Mouse (Mus musculus) forebrain, embryonic 16.5 days (tissue): ENCODE results near the gene Lrrc4c. TPM values are rescaled to one million over a fixed set of nuclear protein-coding genes. Genes with fewer than 3 reads are reported as not detected.

Experiments used
- ATAC-seq: fragments of 200-750 bp; cut with Nextera tagmentation; 2 replicates; pipeline ENCODE4 v1.8.0; 2017; ENCODE audit warnings: mild to moderate bottlenecking, moderate library complexity
- H3K27ac ChIP-seq: fragments of 300-500 bp; sonication (generic); 2 replicates; pipeline ENCODE4 v1.5.1; 2014; ENCODE audit warnings: low read length, control low read depth
- H3K27me3 ChIP-seq: fragments of 300-500 bp; sonication (generic); replicated peaks from 2 replicates; pipeline ENCODE4 v1.6.1; 2014; ENCODE audit warnings: low read length; ENCODE audit not compliant: control insufficient read depth, insufficient read depth
- H3K36me3 ChIP-seq: fragments of 300-500 bp; sonication (generic); 2 replicates; pipeline ENCODE4 v1.6.1; 2014; ENCODE audit not compliant: control insufficient read depth, insufficient read depth
- H3K4me1 ChIP-seq: fragments of 300-500 bp; sonication (generic); replicated peaks from 2 replicates; pipeline ENCODE4 v1.6.1; 2014; ENCODE audit warnings: low read length; ENCODE audit not compliant: control insufficient read depth, insufficient read depth
- H3K4me2 ChIP-seq: fragments of 300-500 bp; sonication (generic); 2 replicates; pipeline ENCODE4 v1.6.1; 2014; ENCODE audit warnings: mild to moderate bottlenecking, low read length, control low read depth
- H3K4me3 ChIP-seq: fragments of 300-500 bp; sonication (generic); replicated peaks from 2 replicates; pipeline ENCODE4 v1.5.1; 2014; ENCODE audit warnings: mild to moderate bottlenecking, low read length, control low read depth
- H3K9ac ChIP-seq: fragments of 300-500 bp; sonication (generic); replicated peaks from 2 replicates; pipeline ENCODE4 v1.6.1; 2014; ENCODE audit warnings: low read depth, low read length, control low read depth
- H3K9me3 ChIP-seq: fragments of 300-500 bp; sonication (generic); 2 replicates; pipeline ENCODE4 v1.6.1; 2016; ENCODE audit warnings: low read length; ENCODE audit not compliant: control insufficient read depth
- WGBS: fragments of 180-500 bp; shearing (Covaris S2); extraction: QIAGEN DNeasy Blood & Tissue Kit; methylation state at CpG from one replicate; pipeline ENCODE4 v1.1.7; 2014; 5-methylcytosine and 5-hydroxymethylcytosine counted together
- polyA plus RNA-seq: library from polyadenylated mRNA; unstranded; fragments of >200 nt; fragmentation: Nextera tagmentation; extraction: Ambion mirVana; gene quantifications from 2 replicates; pipeline ENCODE4 v1.2.1, GENCODE M21; 2015

Lrrc4c gene
- polyA plus RNA-seq, 1 experiment from 2014 or later = 30.9 TPM

DNA sequence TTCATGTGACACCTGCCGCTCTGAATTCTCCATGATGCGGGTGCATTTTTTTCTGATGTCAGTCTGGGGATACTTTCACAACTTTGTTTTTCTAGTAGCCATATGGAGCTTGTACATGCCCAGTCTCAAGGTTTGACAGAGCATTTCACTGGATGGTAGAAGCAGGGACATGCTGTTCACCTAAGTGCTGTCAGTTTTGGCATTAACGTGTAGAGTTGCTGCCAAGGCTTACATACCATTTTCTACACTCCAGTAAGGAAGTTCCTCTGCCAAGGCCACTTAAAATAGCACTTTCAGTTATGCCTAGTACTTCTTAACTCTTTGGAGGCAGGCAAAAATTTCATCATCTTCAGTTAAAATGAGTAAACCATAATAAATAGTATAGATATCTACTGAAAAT lies 915.0 kb downstream of the Lrrc4c start:
- no peaks in the 10 kb centered on the region for H3K4me1 ChIP-seq
- H3K4me2 ChIP-seq = no peak overlapping the region
- ATAC-seq = peak; percentile 90
- no peaks in the 10 kb centered on the region for H3K36me3 ChIP-seq
- no peaks in the 10 kb centered on the region for H3K27me3 ChIP-seq
- peak overlapping the region; percentile 41; the same call in 1 of the 2 replicates for H3K27ac ChIP-seq
- 0 out of 2 replicates have a peak, but pooled peaks cover 3% of the 10 kb centered on the region for H3K9me3 ChIP-seq
- no peak overlapping the region for H3K4me3 ChIP-seq
- no peak overlapping the region for H3K9ac ChIP-seq
- WGBS = 54% methylated on average over 3 of the region's 3 CpGs

DNA sequence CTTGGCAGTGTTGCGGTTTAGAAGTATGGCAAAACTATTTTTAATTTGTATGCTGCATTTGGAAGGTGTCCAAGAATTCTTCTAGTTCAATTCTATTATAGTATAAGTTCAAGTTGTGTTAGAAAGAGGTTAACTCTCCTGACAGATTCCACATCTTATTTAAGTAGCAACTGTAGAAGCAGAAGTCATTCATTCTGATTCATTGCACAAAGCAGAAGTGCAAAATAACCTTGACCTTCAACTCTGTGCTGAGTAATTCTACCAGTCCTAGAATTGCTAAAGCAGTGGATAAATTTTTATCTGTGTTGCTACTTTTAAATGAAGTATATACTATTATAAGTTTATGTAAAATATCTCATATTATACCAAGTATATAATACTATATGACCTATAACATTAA lies 916.1 kb downstream of the Lrrc4c start:
- Histone ChIP-seq H3K36me3 (no peaks in the 10 kb centered on the region), H3K4me1 (no peaks in the 10 kb centered on the region), H3K9ac (no peak overlapping the region), H3K27me3 (no peaks in the 10 kb centered on the region), H3K4me3 (no peak overlapping the region), H3K4me2 (no peak overlapping the region), H3K9me3 (0 out of 2 replicates have a peak, but pooled peaks cover 3% of the 10 kb centered on the region), H3K27ac (no peak overlapping the region)
- WGBS = 71% methylated on average over 1 of the region's 1 CpGs
- no peak for ATAC-seq

DNA sequence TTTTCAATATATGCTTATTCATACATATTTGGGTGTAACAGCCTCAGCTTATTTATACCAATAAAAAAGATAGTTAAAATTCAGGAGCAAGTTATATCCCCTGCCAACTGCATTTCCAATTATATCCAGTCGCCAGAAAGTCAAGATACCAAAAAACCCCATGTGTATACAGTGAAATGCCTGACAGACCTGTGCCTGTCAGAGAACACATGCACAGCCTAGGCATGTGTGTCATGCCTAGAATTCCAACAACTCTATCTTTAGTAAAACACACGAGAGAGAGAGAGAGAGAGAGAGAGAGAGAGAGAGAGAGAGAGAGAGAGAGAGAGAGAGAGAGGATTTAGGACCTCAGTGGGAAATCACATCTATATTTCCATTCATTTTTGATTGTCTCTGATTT lies 956.7 kb downstream of the Lrrc4c start:
- Histone ChIP-seq H3K4me3 (no peak overlapping the region), H3K27me3 (no peaks in the 10 kb centered on the region), H3K27ac (no peak overlapping the region), H3K4me1 (no peaks in the 10 kb centered on the region), H3K9me3 (no peaks in the 10 kb centered on the region), H3K9ac (no peak overlapping the region), H3K36me3 (no peaks in the 10 kb centered on the region), H3K4me2 (no peak overlapping the region)
- 53% methylated on average over 2 of the region's 2 CpGs for WGBS
- ATAC-seq = peak; percentile 63; the same call in 1 of the 2 replicates

DNA sequence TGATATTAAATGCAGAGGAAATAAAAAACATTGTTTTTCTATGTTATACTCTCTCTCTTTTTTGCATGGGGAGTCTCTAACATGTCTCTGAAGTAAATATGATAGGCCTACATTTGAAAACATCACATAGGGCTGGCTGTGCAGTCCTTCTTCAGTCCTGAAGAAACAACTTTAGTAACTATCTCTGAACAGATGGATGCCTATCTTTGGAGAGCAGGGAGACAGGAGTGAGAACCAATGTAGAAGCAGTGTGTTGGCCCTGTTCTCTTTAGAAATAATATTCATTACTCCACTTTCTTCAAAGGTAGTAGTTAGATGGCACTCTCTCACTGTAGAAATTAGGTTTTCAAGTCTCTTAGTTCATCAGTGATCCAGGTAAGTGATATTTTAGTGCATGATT lies 967.0 kb downstream of the Lrrc4c start:
- Histone ChIP-seq H3K4me1 (no peaks in the 10 kb centered on the region), H3K9ac (no peak overlapping the region), H3K4me2 (no peak overlapping the region), H3K4me3 (no peak overlapping the region), H3K9me3 (no peaks in the 10 kb centered on the region), H3K36me3 (no peaks in the 10 kb centered on the region), H3K27ac (no peak overlapping the region), H3K27me3 (no peaks in the 10 kb centered on the region)
- no peak for ATAC-seq

DNA sequence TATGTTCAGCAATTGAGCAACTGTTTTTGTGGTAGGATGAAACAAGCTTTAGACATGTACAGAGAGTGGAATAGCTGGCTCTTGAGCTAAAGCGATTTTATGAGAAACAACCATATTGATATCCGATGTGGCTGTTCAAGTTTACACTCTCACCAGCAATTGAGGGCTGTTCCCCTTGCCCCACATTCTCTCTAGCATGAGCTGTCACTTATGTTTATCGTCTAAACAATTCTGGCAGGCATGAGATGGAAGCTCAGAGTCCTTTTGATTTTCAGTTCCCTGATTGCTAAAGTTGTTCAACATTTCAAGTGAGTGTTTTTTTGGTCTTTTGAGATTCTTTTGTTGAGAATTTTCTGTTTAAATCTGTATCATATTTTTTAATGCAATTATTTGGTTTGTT lies 976.2 kb downstream of the Lrrc4c start:
- Histone ChIP-seq H3K4me1 (no peaks in the 10 kb centered on the region), H3K4me3 (no peak overlapping the region), H3K9me3 (no peaks in the 10 kb centered on the region), H3K4me2 (no peak overlapping the region), H3K36me3 (no peaks in the 10 kb centered on the region), H3K27me3 (no peaks in the 10 kb centered on the region), H3K9ac (no peak overlapping the region), H3K27ac (no peak overlapping the region)
- 80% methylated on average over 3 of the region's 3 CpGs for WGBS
- no peak for ATAC-seq

DNA sequence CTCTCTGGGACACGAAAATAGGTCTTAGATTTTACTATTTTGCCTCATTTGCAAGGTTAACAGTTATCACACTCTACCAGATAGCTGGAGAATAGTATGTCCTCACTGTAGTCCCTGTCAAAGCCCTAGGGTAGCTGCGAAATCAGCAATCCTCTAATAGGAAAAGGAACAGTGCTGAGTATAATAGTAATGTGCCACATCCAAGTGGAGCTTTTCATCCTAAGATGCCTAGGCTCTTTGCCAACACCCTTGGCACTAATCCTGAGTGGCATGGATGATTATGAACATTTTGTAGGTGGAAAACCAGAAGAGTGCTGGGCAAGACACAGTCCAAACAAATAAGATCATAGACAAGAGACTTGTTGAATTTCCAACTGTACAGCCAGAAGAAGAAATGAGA lies 981.7 kb downstream of the Lrrc4c start:
- no peaks in the 10 kb centered on the region for H3K36me3 ChIP-seq
- no peak overlapping the region for H3K9ac ChIP-seq
- peaks cover 4% of the 10 kb centered on the region; the same call in 1 of the 2 replicates for H3K4me1 ChIP-seq
- WGBS = 28% methylated on average over 2 of the region's 2 CpGs
- H3K4me2 ChIP-seq = no peak overlapping the region
- H3K27me3 ChIP-seq = no peaks in the 10 kb centered on the region
- H3K27ac ChIP-seq = no peak overlapping the region
- peak; percentile 65 for ATAC-seq
- H3K4me3 ChIP-seq = no peak overlapping the region
- no peaks in the 10 kb centered on the region for H3K9me3 ChIP-seq

DNA sequence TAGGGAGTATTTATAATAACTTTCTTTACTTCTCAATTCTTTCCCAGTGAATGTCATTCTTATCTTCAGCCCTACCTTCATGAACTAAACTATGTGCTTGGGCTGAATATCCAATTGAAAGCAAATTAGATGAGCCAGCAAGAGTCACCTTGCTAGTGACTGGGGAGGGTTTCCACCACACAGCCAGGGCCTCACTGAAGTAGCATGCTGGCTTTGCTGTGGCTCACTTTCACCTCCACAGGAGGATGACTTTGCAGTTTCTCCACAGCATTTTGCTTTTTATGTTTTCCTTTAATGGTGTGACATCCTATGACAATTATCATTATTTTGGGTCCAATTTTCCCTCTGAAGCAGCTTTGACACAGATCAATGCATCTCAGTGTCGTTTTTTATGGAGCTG lies 1000.0 kb downstream of the Lrrc4c start:
- Histone ChIP-seq H3K4me3 (no peak overlapping the region), H3K4me1 (no peaks in the 10 kb centered on the region), H3K36me3 (no peaks in the 10 kb centered on the region), H3K27ac (no peak overlapping the region), H3K4me2 (no peak overlapping the region), H3K9me3 (no peaks in the 10 kb centered on the region), H3K9ac (no peak overlapping the region), H3K27me3 (no peaks in the 10 kb centered on the region)
- no peak for ATAC-seq
- 50% methylated on average over 1 of the region's 1 CpGs for WGBS

DNA sequence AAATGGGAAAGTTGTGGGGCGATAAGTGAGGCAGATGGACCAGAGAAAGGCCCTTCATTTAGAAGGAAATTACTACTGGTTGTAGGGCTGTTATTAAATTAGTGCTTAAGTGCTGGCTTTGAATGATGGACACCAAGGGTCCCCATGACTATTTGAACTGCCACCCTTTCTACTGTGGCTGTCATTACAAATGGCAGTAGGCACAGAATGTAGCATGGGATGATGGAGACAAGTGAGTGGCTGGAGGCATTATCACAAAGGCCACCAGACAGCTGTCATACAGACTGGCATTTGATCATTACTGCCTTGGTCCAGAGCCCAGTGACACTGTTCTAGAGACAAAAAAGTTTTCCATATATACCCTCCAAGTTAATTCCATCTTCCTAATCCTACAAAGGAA lies 1000.6 kb downstream of the Lrrc4c start:
- H3K4me2 ChIP-seq = no peak overlapping the region
- no peak for ATAC-seq
- H3K9me3 ChIP-seq = no peaks in the 10 kb centered on the region
- H3K9ac ChIP-seq = no peak overlapping the region
- H3K27ac ChIP-seq = no peak overlapping the region
- no peaks in the 10 kb centered on the region for H3K27me3 ChIP-seq
- H3K4me1 ChIP-seq = no peaks in the 10 kb centered on the region
- no peaks in the 10 kb centered on the region for H3K36me3 ChIP-seq
- WGBS = 88% methylated on average over 1 of the region's 1 CpGs
- no peak overlapping the region for H3K4me3 ChIP-seq

DNA sequence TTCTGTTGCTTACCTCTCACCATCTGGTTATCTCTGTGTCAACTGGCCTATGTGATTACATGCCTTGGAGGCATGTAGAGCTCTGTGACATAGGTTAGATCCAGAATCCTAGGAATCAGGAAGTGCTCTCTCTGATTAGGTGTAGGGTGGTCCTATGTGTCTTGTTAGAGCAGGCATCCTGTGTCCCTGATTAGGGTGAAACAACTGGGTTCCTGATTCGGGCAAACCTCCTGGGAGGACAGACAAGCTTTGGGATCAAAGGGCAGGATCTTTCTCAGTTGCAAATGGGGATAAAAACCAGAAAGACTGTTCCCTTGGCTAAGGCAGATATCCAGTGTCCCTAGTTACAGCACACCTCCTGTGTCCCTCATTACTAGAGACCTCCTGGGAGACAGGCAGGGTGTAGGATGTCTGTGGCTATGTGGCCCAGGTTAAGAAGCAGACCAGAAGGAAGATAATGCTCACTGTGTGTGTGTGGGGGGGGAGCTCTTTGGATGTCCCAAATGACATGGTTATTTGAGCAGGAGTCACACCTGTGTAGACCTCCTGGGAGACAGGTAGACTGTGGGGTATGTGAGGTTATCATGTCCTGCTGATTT lies 1014.2 kb downstream of the Lrrc4c start:
- WGBS = 53% methylated on average over 1 of the region's 1 CpGs
- H3K4me1 ChIP-seq = no peaks in the 10 kb centered on the region

DNA sequence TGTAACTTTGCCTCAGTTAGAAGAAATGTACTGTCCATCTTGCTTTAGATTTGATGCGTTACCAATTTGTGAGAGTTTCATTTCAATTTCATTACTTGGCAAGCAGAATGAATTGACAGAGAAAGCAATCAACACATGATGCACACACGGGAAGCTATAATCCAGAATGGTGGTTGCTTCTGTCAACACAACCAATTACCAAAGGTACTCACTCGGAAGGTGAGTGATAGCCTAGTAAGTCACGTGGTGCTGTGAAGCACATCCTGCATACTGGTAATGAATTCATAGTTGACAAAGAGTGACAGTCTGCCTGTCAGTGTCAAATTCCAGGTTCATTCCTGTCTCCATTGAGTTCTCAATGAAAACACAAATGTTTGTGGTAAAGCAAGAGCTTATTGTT lies 1021.7 kb downstream of the Lrrc4c start:
- no peaks in the 10 kb centered on the region for H3K4me1 ChIP-seq
- H3K4me3 ChIP-seq = no peak overlapping the region
- H3K27ac ChIP-seq = no peak overlapping the region
- 54% methylated on average over 4 of the region's 4 CpGs for WGBS
- no peak overlapping the region for H3K9ac ChIP-seq
- H3K36me3 ChIP-seq = no peaks in the 10 kb centered on the region
- H3K4me2 ChIP-seq = no peak overlapping the region
- H3K9me3 ChIP-seq = no peaks in the 10 kb centered on the region
- H3K27me3 ChIP-seq = no peaks in the 10 kb centered on the region
- ATAC-seq = 0 out of 2 replicates have a peak, but pooled peaks have one; percentile 33

More for the DNA sequence above, 1014.2 kb downstream of the Lrrc4c start:
- Histone ChIP-seq H3K27ac (no peak overlapping the region), H3K4me2 (no peak overlapping the region), H3K9me3 (no peaks in the 10 kb centered on the region), H3K36me3 (no peaks in the 10 kb centered on the region), H3K27me3 (no peaks in the 10 kb centered on the region), H3K4me3 (no peak overlapping the region), H3K9ac (no peak overlapping the region)
- no peak for ATAC-seq
